Comparison of ENCODE assay signal across 25 mouse cellular contexts in genomic region chr4:80925752-80926519, GRCm38 (mm10). TPM values are rescaled to one million over a fixed set of nuclear protein-coding genes. Genes with fewer than 3 reads are reported as not detected.
DNase-seq lines count a peak whose midpoint lies in the region; ATAC-seq and TF ChIP-seq lines count a peak whose summit lies in the region.
"Had no signal": no experiment of that assay in that cellular context is flagged by ENCODE, and none has a peak within 500 bp of the region (broad histone marks: within the 10 kb centered on the region; RNA-seq: fewer than 3 reads in every experiment).

No protein-coding gene starts in this region.

- H3K9ac ChIP-seq in forebrain, embryonic 15.5 days (replicated peaks) = no peak overlapping the region
- no peak overlapping the region for H3K9ac ChIP-seq in forebrain, embryonic 12.5 days
- H3K9ac ChIP-seq in liver, adult 2 months (ENCODE audit: low read depth, low read length) = no peak overlapping the region
- no peak overlapping the region for H3K9ac ChIP-seq in liver, embryonic 12.5 days
- no peak overlapping the region for H3K9ac ChIP-seq in forebrain, postnatal 0 days
- no peak overlapping the region for H3K9ac ChIP-seq in intestine, postnatal 0 days (ENCODE audit: low read depth, low read length)
- H3K9ac ChIP-seq: embryonic facial prominence, embryonic 13.5 days; limb, embryonic 15.5 days had no signal

- no peak overlapping the region for H3K4me2 ChIP-seq in forebrain, embryonic 15.5 days (replicated peaks)
- no peak overlapping the region for H3K4me2 ChIP-seq in forebrain, embryonic 12.5 days
- H3K4me2 ChIP-seq in liver, embryonic 12.5 days = no peak overlapping the region
- no peak overlapping the region for H3K4me2 ChIP-seq in forebrain, postnatal 0 days (ENCODE audit: low read depth)
- H3K4me2 ChIP-seq in intestine, postnatal 0 days (replicated peaks; ENCODE audit: low read depth) = no peak overlapping the region
- H3K4me2 ChIP-seq: embryonic facial prominence, embryonic 13.5 days; limb, embryonic 15.5 days; midbrain, embryonic 11.5 days had no signal

- intact Hi-C loops in left cerebral cortex, postnatal 25 days (cut with DNase I) = no loop called here

- no peaks in the 10 kb centered on the region for H3K36me3 ChIP-seq in forebrain, embryonic 15.5 days
- H3K36me3 ChIP-seq in forebrain, embryonic 12.5 days (replicated peaks) = no peaks in the 10 kb centered on the region
- H3K36me3 ChIP-seq in liver, adult 2 months (ENCODE audit: control insufficient read depth, insufficient read depth, low read length) = peaks cover 3% of the 10 kb centered on the region
- no peaks in the 10 kb centered on the region for H3K36me3 ChIP-seq in liver, embryonic 12.5 days
- H3K36me3 ChIP-seq in forebrain, postnatal 0 days (ENCODE audit: insufficient read depth) = no peaks in the 10 kb centered on the region
- no peaks in the 10 kb centered on the region for H3K36me3 ChIP-seq in intestine, postnatal 0 days (ENCODE audit: control insufficient read depth, insufficient read depth)
- H3K36me3 ChIP-seq: embryonic facial prominence, embryonic 13.5 days; limb, embryonic 15.5 days had no signal

- H3K4me1 ChIP-seq in forebrain, embryonic 15.5 days = peaks cover 12% of the 10 kb centered on the region; the same call in 1 of the 2 replicates
- H3K4me1 ChIP-seq in forebrain, embryonic 12.5 days = no peaks in the 10 kb centered on the region
- H3K4me1 ChIP-seq in liver, adult 2 months (ENCODE audit: control insufficient read depth, insufficient read depth, low read length) = peaks cover 30% of the 10 kb centered on the region
- H3K4me1 ChIP-seq in liver, embryonic 12.5 days = no peaks in the 10 kb centered on the region
- H3K4me1 ChIP-seq in forebrain, postnatal 0 days (ENCODE audit: insufficient read depth) = 0 out of 2 replicates have a peak, but pooled peaks cover 3% of the 10 kb centered on the region
- no peaks in the 10 kb centered on the region for H3K4me1 ChIP-seq in intestine, postnatal 0 days (replicated peaks; ENCODE audit: control insufficient read depth, insufficient read depth, low read length)
- H3K4me1 ChIP-seq: limb, embryonic 15.5 days had no signal

- 61% methylated on average over 6 of the region's 6 CpGs for WGBS in forebrain, embryonic 15.5 days
- 81% methylated on average over 6 of the region's 6 CpGs for WGBS in forebrain, embryonic 12.5 days
- 87% methylated on average over 6 of the region's 6 CpGs for WGBS in liver, adult 2 months
- 77% methylated on average over 6 of the region's 6 CpGs for WGBS in liver, embryonic 12.5 days (ENCODE audit: insufficient replicate concordance)
- 58% methylated on average over 6 of the region's 6 CpGs for WGBS in forebrain, postnatal 0 days
- WGBS in intestine, postnatal 0 days = 88% methylated on average over 6 of the region's 6 CpGs

- DNase-seq in liver, adult 2 months (ENCODE audit: extremely low read depth, low read depth, low spot score) = peak; percentile 0
- peak; percentile 23 for DNase-seq in forebrain, postnatal 0 days
- DNase-seq in left cerebral cortex, postnatal 25 days (ENCODE audit: low spot score in 2 of 2) = no peak
- DNase-seq: adrenal gland, postnatal 36 days; cerebellum, adult 18-20 months; cerebellum, postnatal 25 days; embryo, embryonic 11 days; gastrocnemius, adult 2 months; kidney, adult 18-20 months; kidney, postnatal 4 days; left cerebral cortex, postnatal 4 days; right cerebral cortex, postnatal 14 days; spleen, adult 18-20 months had no signal

- 0 out of 2 replicates have a peak, but pooled peaks have one; percentile 64 for ATAC-seq in forebrain, embryonic 15.5 days (replicated peaks)
- ATAC-seq in forebrain, embryonic 12.5 days (ENCODE audit: low FRiP score) = no peak
- no peak for ATAC-seq in liver, embryonic 12.5 days
- no peak for ATAC-seq in forebrain, postnatal 0 days
- no peak for ATAC-seq in intestine, postnatal 0 days
- ATAC-seq: lung, postnatal 0 days; Patski had no signal

- H3K79me2 ChIP-seq in liver, adult 2 months (ENCODE audit: control insufficient read depth, insufficient read depth, low read length) = peaks cover 11% of the 10 kb centered on the region; the same call in 1 of the 2 replicates

- no peak for TF ChIP-seq POLR2A in liver, adult 2 months (IDR thresholded peaks at IDR 0.05; ENCODE audit: extremely low read depth, insufficient read depth, low read length)

- no peaks in the 10 kb centered on the region for H3K9me3 ChIP-seq in forebrain, embryonic 15.5 days
- H3K9me3 ChIP-seq in forebrain, embryonic 12.5 days = no peaks in the 10 kb centered on the region
- no peaks in the 10 kb centered on the region for H3K9me3 ChIP-seq in liver, embryonic 12.5 days (replicated peaks)
- no peaks in the 10 kb centered on the region for H3K9me3 ChIP-seq in forebrain, postnatal 0 days (ENCODE audit: low read length)
- H3K9me3 ChIP-seq in intestine, postnatal 0 days (ENCODE audit: control insufficient read depth) = no peaks in the 10 kb centered on the region
- H3K9me3 ChIP-seq: embryonic facial prominence, embryonic 13.5 days; limb, embryonic 15.5 days had no signal

- 0 out of 2 replicates have a peak overlapping the region, but pooled peaks have one; percentile 36 for H3K27ac ChIP-seq in forebrain, embryonic 15.5 days (replicated peaks)
- no peak overlapping the region for H3K27ac ChIP-seq in forebrain, embryonic 12.5 days
- no peak overlapping the region for H3K27ac ChIP-seq in liver, adult 2 months (replicated peaks; ENCODE audit: insufficient read depth, low read depth, low read length)
- no peak overlapping the region for H3K27ac ChIP-seq in liver, embryonic 12.5 days
- H3K27ac ChIP-seq in forebrain, postnatal 0 days (ENCODE audit: low read depth, low read length) = no peak overlapping the region
- no peak overlapping the region for H3K27ac ChIP-seq in intestine, postnatal 0 days (ENCODE audit: low read depth, low read length)
- H3K27ac ChIP-seq: embryonic facial prominence, embryonic 13.5 days; gastrocnemius, adult 2 months; left cerebral cortex, adult 2 months; limb, embryonic 15.5 days had no signal

- no peak for TF ChIP-seq CTCF in liver, adult 2 months (IDR thresholded peaks at IDR 0.05; ENCODE audit: low read depth, low read length)
- TF ChIP-seq CTCF in forebrain, postnatal 0 days (IDR thresholded peaks at IDR 0.05; ENCODE audit: low read depth) = no peak
- TF ChIP-seq CTCF in intestine, postnatal 0 days (IDR thresholded peaks at IDR 0.05; ENCODE audit: low read depth) = no peak

- H3K4me3 ChIP-seq in forebrain, embryonic 15.5 days = no peak overlapping the region
- H3K4me3 ChIP-seq in forebrain, embryonic 12.5 days (replicated peaks) = no peak overlapping the region
- no peak overlapping the region for H3K4me3 ChIP-seq in liver, adult 2 months (ENCODE audit: insufficient read depth, low read depth, low read length)
- no peak overlapping the region for H3K4me3 ChIP-seq in liver, embryonic 12.5 days
- no peak overlapping the region for H3K4me3 ChIP-seq in forebrain, postnatal 0 days (ENCODE audit: low read depth, low read length)
- H3K4me3 ChIP-seq in intestine, postnatal 0 days (ENCODE audit: low read depth, low read length) = no peak overlapping the region
- H3K4me3 ChIP-seq: embryonic facial prominence, embryonic 13.5 days; erythroblast, embryonic 14.5 days; gastrocnemius, adult 2 months; left cerebral cortex, adult 2 months; limb, embryonic 15.5 days had no signal

- no peaks in the 10 kb centered on the region for H3K27me3 ChIP-seq in forebrain, embryonic 15.5 days
- no peaks in the 10 kb centered on the region for H3K27me3 ChIP-seq in forebrain, embryonic 12.5 days
- H3K27me3 ChIP-seq in liver, adult 2 months (ENCODE audit: control insufficient read depth, insufficient read depth, low read length) = no peaks in the 10 kb centered on the region
- no peaks in the 10 kb centered on the region for H3K27me3 ChIP-seq in liver, embryonic 12.5 days (replicated peaks)
- no peaks in the 10 kb centered on the region for H3K27me3 ChIP-seq in forebrain, postnatal 0 days (ENCODE audit: insufficient read depth, low read length)
- H3K27me3 ChIP-seq in intestine, postnatal 0 days (replicated peaks; ENCODE audit: control insufficient read depth, insufficient read depth, low read length) = no peaks in the 10 kb centered on the region
- H3K27me3 ChIP-seq: embryonic facial prominence, embryonic 13.5 days; limb, embryonic 15.5 days; Patski had no signal

RNA-seq across cellular contexts. Expression of gene Lurap1l, which starts 15.5 kb away (rescaled TPM):
- 4.6 and 4.9 TPM in 2 replicates for polyA plus RNA-seq in forebrain, embryonic 15.5 days (2015; fragmentation: Nextera tagmentation; extraction: Ambion mirVana)
- polyA plus RNA-seq in forebrain, embryonic 12.5 days (2016; fragmentation: Nextera tagmentation; extraction: Ambion mirVana) = 3.1 and 3.2 TPM in 2 replicates
- 43.5 and 43.8 TPM in 2 replicates for total RNA-seq in liver, adult 2 months (2014; rRNA removed)
- 15.0 and 15.3 TPM in 2 replicates for polyA plus RNA-seq in liver, adult 2 months (2012; rRNA removed)
- 3.5 and 3.7 TPM in 2 replicates for polyA plus RNA-seq in liver, embryonic 12.5 days (2016; fragmentation: Nextera tagmentation; extraction: Ambion mirVana)
- total RNA-seq in forebrain, postnatal 0 days (2014; rRNA removed) = 4.7 and 6.4 TPM in 2 replicates
- 5.0 and 5.3 TPM in 2 replicates for polyA plus RNA-seq in forebrain, postnatal 0 days (2015; fragmentation: Nextera tagmentation; extraction: Ambion mirVana)
- total RNA-seq in left cerebral cortex, postnatal 25 days (2021) = 1 to 10 TPM; 9.1 to 9.7 TPM
- polyA plus RNA-seq in intestine, postnatal 0 days (2015; fragmentation: Nextera tagmentation; extraction: Ambion mirVana) = 21.9 and 23.1 TPM in 2 replicates
- total RNA-seq: neutrophil, adult 5-6 weeks had no signal

Comparison
In these comparisons a context has a peak if more than half of its experiments do, and no peak if none do; other contexts are left out.
1. DNase-seq: peak in liver, adult 2 months (single experiment) and forebrain, postnatal 0 days (single experiment); none in left cerebral cortex, postnatal 25 days (0 of 2).